23 mouse cellular contexts compared by ENCODE assay signal in genomic region chr6:23572401-23572800, GRCm38 (mm10).
DNase-seq lines count a peak whose midpoint lies in the region; ATAC-seq lines count a peak whose summit lies in the region.
"Had no signal": no experiment of that assay in that cellular context is flagged by ENCODE, and none has a peak within 500 bp of the region (broad histone marks: within the 10 kb centered on the region; RNA-seq: fewer than 3 reads in every experiment).

No protein-coding gene starts in this region.

- WGBS in midbrain, embryonic 11.5 days, result 34% methylated on average over 4 of the region's 4 CpGs
- 19% methylated on average over 4 of the region's 4 CpGs for WGBS in midbrain, embryonic 15.5 days
- WGBS in midbrain, embryonic 14.5 days, result 16% methylated on average over 4 of the region's 4 CpGs

- H3K4me2 ChIP-seq in midbrain, embryonic 11.5 days, result no peak overlapping the region
- H3K4me2 ChIP-seq in midbrain, embryonic 15.5 days, result no peak overlapping the region
- H3K4me2 ChIP-seq in midbrain, embryonic 14.5 days (ENCODE audit: low read length), result no peak overlapping the region
- H3K4me2 ChIP-seq: liver, embryonic 12.5 days; neural tube, embryonic 13.5 days; stomach, embryonic 15.5 days had no signal

- no peak overlapping the region for H3K4me3 ChIP-seq in midbrain, embryonic 11.5 days (ENCODE audit: low read depth, low read length)
- H3K4me3 ChIP-seq in midbrain, embryonic 15.5 days, result no peak overlapping the region
- H3K4me3 ChIP-seq in midbrain, embryonic 14.5 days (replicated peaks; ENCODE audit: low read depth, low read length), result no peak overlapping the region
- H3K4me3 ChIP-seq: erythroblast, embryonic 14.5 days; gastrocnemius, adult 2 months; heart, adult 2 months; limb, embryonic 10.5 days; liver, embryonic 12.5 days; neural tube, embryonic 13.5 days; stomach, embryonic 15.5 days had no signal

- ATAC-seq in midbrain, embryonic 11.5 days (ENCODE audit: low FRiP score), result peak; percentile 38; the same call in 1 of the 2 replicates
- ATAC-seq in midbrain, embryonic 15.5 days (replicated peaks), result no peak
- no peak for ATAC-seq in midbrain, embryonic 14.5 days (ENCODE audit: low FRiP score, low TSS enrichment)
- no peak for ATAC-seq in CD4-positive, CD25-positive, alpha-beta regulatory T cell, adult 4 months
- ATAC-seq: forebrain, postnatal 0 days; inflammation-experienced regulatory T-cells, adult 6 months; liver, embryonic 12.5 days; lung, postnatal 0 days had no signal

- no peaks in the 10 kb centered on the region for H3K36me3 ChIP-seq in midbrain, embryonic 11.5 days (ENCODE audit: control insufficient read depth, insufficient read depth, low read length)
- no peaks in the 10 kb centered on the region for H3K36me3 ChIP-seq in midbrain, embryonic 15.5 days (replicated peaks)
- no peaks in the 10 kb centered on the region for H3K36me3 ChIP-seq in midbrain, embryonic 14.5 days (ENCODE audit: control insufficient read depth, insufficient read depth, low read length)
- H3K36me3 ChIP-seq: limb, embryonic 10.5 days; liver, embryonic 12.5 days; neural tube, embryonic 13.5 days; stomach, embryonic 15.5 days had no signal

- no peak overlapping the region for H3K27ac ChIP-seq in midbrain, embryonic 11.5 days (ENCODE audit: low read depth, low read length)
- H3K27ac ChIP-seq in midbrain, embryonic 15.5 days, result no peak overlapping the region
- H3K27ac ChIP-seq in midbrain, embryonic 14.5 days (replicated peaks; ENCODE audit: low read depth, low read length), result no peak overlapping the region
- H3K27ac ChIP-seq: gastrocnemius, adult 2 months; heart, adult 2 months; limb, embryonic 10.5 days; liver, embryonic 12.5 days; neural tube, embryonic 13.5 days; stomach, embryonic 15.5 days had no signal

- DNase-seq in cerebellum, postnatal 10 days, result peak; percentile 25 to 32
- no peak for DNase-seq in cerebellum, postnatal 4 days (ENCODE audit: low spot score in 2 of 2)
- DNase-seq in midbrain, embryonic 11.5 days (ENCODE audit: low spot score, missing footprints), result no peak
- peak; percentile 19 for DNase-seq in midbrain, embryonic 14.5 days
- DNase-seq in thymus, postnatal 25 days, result no peak
- DNase-seq: adrenal gland, postnatal 10 days; B cell, adult 2 months; forebrain, postnatal 0 days; gastrocnemius, adult 2 months; heart, adult 2 months; kidney, adult 9 months; layer of hippocampus, postnatal 36 days; spleen, adult 18-20 months; thymus, postnatal 36 days had no signal

- no peaks in the 10 kb centered on the region for H3K9me3 ChIP-seq in midbrain, embryonic 11.5 days (ENCODE audit: control insufficient read depth, low read length)
- no peaks in the 10 kb centered on the region for H3K9me3 ChIP-seq in midbrain, embryonic 15.5 days
- no peaks in the 10 kb centered on the region for H3K9me3 ChIP-seq in midbrain, embryonic 14.5 days (ENCODE audit: control insufficient read depth, low read length)
- H3K9me3 ChIP-seq: limb, embryonic 10.5 days; liver, embryonic 12.5 days; neural tube, embryonic 13.5 days; stomach, embryonic 15.5 days had no signal

- H3K27me3 ChIP-seq in midbrain, embryonic 11.5 days (ENCODE audit: control insufficient read depth, insufficient read depth, low read length), result no peaks in the 10 kb centered on the region
- no peaks in the 10 kb centered on the region for H3K27me3 ChIP-seq in midbrain, embryonic 15.5 days (replicated peaks)
- H3K27me3 ChIP-seq in midbrain, embryonic 14.5 days (ENCODE audit: control insufficient read depth, insufficient read depth, low read length), result no peaks in the 10 kb centered on the region
- H3K27me3 ChIP-seq: liver, embryonic 12.5 days; neural tube, embryonic 13.5 days; stomach, embryonic 15.5 days had no signal

- no peak overlapping the region for H3K9ac ChIP-seq in midbrain, embryonic 11.5 days (ENCODE audit: low read length)
- H3K9ac ChIP-seq in midbrain, embryonic 15.5 days, result no peak overlapping the region
- no peak overlapping the region for H3K9ac ChIP-seq in midbrain, embryonic 14.5 days (replicated peaks; ENCODE audit: low read length)
- H3K9ac ChIP-seq: forebrain, postnatal 0 days; liver, embryonic 12.5 days; neural tube, embryonic 13.5 days; stomach, embryonic 15.5 days had no signal

- H3K4me1 ChIP-seq in midbrain, embryonic 11.5 days (ENCODE audit: control insufficient read depth, insufficient read depth, low read length), result no peaks in the 10 kb centered on the region
- no peaks in the 10 kb centered on the region for H3K4me1 ChIP-seq in midbrain, embryonic 15.5 days
- H3K4me1 ChIP-seq in midbrain, embryonic 14.5 days (ENCODE audit: control insufficient read depth, insufficient read depth, low read length), result no peaks in the 10 kb centered on the region
- H3K4me1 ChIP-seq: limb, embryonic 10.5 days; liver, embryonic 12.5 days; neural tube, embryonic 13.5 days; stomach, embryonic 15.5 days had no signal

Comparison
In these comparisons a context has a peak if more than half of its experiments do, and no peak if none do; other contexts are left out.
1. DNase-seq: peak in cerebellum, postnatal 10 days (2 of 2) and midbrain, embryonic 14.5 days (single experiment); none in cerebellum, postnatal 4 days (0 of 2), midbrain, embryonic 11.5 days (single experiment) and thymus, postnatal 25 days (single experiment).